Mouse (Mus musculus) 3T3-L1 (cell line): Measurements from ENCODE around the gene Hip1.
"Not testable (repeated sequence)": the region's sequence is repeated elsewhere in the genome, so short reads cannot be mapped to it uniquely, and the experiment has no call there.

Source experiments
- DNase-seq: peaks from one replicate; pipeline ENCODE4 v3.0.0-alpha.2; 2015; ENCODE audit warnings: low read depth, low spot score

Hip1 gene

DNA sequence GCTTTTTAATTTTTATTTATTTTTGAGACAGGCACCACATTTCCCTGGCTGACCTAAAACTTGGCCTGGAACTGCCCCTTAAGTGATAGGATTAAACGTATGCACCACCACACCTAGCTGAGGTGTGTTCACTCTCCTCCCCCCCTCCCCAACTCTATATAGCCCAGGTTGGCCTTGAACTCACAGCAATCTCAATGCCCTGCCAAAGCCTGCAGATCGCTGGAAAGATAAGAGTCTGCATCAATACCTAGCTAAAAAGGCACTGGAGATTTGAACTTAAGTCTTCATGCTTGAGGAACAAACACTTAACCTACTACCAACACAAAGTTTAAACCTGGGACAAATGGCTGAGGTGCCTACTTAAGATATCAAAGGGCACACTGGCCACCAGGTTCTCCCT lies 52.8 kb downstream of the Hip1 start:
- DNase-seq, result no peak

DNA sequence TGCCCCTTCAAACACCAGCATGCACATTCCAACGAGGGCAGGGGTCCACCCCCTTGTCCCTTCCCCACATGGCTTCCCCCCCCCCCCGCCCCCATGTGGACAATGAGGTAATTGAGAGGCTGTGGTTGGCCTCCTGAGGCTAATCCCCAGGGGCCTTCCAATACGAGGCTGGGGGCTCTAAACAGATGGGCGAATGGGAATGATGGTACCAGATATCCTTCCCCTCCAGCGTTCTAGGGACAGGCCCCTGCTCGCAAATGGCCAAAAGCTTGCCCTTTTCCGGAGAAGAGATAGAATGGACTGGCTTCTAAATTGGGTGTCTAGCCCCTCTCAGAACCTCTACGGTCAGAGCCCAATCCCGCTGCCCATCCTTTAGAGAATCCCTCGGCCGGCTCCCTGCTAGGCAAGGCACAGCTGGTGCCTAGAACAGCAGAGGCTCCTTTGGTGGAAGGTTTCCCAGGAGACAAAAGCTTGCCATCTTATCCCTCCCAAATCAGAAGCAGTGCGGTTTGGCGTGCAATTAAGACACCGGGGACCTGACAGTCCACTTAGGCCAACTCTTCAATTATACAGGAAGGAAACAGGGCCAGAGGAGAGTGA lies 55.1 kb downstream of the Hip1 start:
- DNase-seq, result no peak

DNA sequence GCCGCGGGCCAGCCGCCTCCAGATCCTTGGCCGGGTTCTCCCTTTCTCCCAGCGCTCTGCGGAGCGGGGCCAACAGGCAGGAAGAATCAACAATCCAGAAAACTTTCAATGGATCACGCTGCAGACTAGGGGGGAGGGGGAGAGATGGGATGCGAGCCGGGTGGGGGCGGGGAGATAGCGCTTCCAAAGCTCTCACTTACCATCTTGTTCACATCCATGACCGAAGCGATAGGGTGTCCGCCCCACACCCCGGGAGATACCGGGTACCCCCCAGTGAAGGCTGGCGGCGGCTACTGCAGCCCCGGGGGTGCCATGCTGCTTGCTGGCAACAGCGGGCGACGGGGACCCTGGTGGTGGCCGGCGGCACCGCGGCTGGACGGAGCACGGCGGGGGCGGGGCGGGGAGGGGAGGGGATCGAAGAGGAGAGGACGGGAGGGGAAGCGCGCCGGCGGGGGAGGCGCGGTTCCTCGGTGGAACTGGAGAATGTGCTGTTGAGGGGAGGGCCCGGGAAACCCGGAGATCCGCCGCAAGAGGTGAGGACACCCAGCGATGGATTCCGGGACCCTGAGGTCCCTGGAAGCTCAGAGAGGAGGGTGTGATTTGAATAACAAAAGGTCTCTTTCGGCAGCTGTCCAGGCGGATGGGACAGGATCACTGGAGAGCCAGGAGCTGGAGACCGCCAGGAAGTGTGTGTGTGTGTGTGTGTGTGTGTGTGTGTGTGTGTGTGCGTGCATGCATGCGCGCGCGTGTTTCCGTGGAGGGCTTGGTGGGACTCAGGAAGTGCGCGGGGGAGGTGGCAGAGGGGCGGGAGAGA lies 55.8 kb downstream of the Hip1 start:
- peak; percentile 65 for DNase-seq

DNA sequence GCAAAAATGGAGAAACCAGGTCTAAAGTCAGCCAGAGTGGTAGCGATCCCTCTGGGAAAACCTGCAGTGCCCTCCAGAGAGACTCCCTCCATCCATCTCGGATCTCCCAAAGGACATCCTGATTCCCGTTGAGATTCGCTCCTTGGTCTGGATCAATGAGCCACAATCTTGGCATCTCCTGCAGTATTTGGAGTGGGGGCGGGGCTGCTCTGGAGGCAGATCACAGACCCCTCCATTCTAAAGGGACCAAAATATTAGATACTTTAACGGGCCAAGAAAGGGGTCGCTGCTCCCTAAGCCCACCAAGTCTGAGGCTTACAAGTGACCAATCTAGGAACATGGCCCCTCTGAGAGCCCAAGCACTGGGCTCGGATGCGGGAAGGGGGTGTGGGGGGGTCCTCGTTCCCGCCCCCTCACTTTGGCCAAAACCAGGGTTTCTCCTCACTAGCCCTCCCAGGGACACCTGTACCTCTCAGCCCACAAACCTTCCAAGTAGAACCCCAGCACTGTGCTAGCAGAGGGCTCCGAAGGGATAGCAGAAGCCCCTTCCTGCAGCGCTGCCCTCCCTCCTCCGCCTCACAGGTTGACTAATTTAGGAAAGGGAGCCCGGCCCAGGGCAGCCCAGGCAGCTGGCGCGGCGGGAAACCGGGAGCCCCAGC lies 56.6 kb downstream of the Hip1 start:
- DNase-seq, result no peak

DNA sequence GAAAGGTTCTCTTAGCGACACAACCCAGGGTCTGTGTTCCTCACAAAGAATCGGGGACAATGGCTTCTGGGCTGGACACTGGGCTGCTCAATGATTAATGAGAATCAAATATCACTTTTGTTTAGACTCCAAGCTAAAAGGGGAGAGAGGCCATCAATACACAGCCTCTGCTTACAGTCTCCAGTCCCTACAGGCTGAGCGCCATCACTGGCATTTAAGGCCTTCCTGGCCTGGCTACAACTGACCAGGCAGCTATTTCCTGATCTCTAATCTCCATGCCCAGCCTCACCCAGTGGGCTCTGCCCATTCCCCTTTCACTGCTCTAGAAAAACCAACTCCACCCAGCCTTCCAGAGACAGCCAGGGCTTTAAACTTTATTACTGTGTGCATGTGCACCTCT lies 59.6 kb downstream of the Hip1 start:
- no peak for DNase-seq

DNA sequence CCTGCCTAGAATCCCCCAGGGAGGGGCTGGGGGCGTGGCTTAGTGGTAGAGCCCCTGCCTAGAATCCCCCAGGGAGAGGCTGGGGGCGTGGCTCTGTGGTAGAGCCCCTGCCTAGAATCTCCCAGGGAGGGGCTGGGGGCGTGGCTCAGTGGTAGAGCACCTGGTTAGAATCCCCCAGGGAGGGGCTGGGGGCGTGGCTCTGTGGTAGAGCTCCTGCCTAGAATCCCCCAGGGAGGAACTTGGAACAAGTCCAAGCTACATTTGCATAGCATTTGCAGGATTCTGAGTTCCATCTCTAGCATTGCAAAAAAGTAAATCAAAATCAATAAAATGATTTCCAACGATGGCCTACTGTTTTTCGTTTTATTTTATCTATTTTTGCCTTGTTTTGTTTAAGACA lies 61.1 kb downstream of the Hip1 start:
- peak; percentile 15 for DNase-seq

DNA sequence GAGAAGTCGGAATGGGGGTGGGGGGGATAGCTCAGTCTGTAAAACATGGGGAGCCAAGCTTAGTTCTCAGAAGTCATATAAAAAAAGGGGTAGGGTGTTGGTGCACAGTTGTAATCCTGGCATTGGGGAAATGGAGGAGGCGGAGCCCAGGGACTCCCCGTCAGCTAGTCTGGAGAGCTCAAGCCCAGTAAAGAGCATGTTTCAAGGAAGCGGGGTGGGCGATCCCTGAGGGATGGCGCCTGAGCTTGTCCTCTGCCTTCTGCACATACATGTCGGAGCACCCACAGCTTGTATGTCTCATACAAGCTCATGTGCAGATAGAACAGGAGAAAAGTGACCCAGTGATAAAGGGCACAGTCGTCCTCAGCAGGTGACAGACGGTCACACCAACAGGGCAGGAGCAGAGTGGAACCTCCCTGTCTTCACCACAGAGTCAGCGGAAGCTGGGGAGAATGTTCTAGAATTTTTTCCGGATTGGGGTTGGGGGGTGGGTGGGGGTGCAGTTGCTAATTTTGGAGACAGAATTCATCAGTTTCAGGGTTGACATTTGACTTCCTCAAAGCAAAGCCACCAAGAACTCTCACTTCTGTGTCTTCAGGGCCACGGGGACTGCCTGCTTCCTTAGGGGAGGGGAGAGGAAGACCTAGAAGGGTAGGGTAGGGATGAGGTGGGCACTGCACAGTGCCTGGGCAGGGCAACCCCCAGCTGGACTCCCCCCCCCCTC lies 65.9 kb downstream of the Hip1 start:
- DNase-seq, result no peak

DNA sequence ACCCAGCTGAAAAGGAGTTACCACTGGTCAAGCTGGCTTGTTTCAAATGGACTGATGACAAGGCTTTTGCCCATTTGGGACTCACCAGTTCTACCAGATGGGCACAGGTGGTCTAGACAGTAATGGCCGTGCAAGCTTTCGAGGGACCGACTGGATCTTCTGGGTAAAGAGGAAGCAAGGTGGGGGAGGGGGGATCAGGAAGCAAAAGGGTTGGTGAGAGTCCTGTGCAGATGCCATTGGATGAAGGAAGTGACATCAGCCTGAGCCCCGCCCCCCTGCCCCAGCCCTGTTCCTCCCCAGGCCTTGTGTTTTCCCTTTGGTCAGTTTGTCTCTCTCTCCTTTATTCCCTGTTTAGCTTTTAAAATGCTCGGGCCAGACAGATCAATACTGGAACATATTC lies 68.7 kb downstream of the Hip1 start:
- DNase-seq, result no peak

DNA sequence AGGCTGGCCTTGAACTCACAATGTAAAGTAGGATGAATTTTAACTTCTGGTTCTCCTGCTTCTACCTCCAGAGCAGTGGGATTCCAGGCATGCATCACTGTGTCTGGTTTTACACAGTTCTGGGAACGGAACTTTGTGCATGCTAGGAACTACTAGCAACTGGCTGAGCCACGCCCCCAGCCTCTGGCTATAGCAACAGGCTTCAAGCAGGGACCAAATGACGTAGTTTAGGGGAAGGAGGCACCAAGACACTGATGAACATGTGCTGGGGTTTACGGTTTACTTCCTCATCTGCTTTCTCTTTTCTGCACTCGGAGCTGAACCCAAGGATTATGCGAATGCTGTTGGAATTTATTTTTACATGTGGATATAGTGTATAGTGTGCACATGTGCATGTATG lies 72.5 kb downstream of the Hip1 start:
- no peak for DNase-seq

DNA sequence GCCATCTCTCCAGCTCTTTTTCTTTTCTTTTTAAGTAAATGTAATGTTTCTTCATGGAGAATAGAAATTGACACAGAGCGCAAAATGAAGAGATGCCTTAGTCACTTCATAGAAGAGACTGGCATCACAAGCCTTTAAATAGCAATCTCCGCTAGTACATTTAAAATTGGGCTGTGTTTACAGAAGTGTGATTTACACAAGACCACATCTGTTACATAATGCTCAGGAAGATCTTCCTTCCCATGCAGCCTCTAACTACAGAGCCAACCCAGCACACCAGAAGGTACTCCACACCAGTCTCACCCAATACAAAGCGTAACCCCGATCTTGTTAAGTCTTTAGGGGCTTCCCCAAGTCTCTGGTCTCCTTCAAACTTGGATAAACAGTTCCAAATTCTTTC lies 73.2 kb downstream of the Hip1 start:
- no peak for DNase-seq

DNA sequence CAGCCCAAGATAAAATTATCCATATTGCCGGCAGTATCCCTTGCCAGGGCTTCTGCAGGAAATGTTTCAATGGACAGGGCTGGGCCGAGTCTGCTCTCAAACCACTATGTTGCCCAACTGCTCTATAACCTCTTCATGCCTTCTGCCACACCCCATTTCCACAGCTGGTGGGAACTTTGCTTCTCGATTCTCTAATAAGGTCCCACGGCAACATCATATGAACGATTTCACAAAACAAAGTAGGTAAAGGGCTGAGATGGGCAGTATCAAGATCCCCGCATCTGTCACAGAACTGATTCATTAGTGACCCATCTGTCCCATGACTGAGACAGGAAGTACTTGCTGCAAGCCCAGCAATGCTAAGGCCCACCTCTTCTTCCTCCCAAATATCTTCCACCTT lies 76.6 kb downstream of the Hip1 start:
- no peak for DNase-seq

DNA sequence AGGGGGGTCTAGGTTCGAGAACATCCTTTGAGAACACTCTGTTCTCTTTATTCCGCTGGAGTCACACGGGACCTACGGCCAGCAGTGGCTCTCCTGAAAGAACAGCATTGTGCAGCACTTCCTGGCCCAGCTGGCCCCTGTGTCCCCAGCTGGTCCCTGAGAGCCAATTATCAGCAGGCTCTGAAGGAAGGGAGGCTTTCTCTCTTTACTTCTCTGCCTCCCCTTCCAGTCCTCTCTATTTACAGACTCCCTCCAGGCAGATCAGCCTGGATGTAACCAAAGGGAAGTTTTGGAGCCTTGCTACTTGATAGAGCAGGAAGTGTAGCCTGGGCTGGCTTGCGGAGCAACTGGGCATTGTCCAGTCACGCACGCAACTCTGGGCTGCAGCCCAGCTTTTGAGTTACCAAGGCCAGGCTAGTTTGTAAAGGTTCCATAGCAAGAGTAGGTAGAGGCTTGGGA lies 79.1 kb downstream of the Hip1 start:
- no peak for DNase-seq

DNA sequence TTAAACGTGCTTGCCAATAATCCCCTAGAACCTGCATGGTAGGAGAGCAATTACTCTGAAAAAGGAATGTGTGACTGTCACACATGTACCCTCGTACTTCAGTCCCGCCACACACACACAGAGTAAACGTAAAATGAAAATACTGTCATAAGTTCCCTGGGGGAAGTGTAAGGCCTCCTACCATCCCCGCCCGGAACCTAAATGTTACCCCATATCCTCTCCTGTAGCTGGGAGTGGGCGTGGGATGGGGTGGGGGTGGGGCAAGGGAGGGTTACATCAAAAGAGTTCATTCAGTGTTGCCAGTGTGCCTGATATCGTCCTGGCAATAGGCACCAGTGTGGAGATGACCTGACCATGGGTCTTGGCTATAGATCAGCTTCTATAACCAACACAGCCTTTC lies 81.5 kb downstream of the Hip1 start:
- DNase-seq, result no peak

DNA sequence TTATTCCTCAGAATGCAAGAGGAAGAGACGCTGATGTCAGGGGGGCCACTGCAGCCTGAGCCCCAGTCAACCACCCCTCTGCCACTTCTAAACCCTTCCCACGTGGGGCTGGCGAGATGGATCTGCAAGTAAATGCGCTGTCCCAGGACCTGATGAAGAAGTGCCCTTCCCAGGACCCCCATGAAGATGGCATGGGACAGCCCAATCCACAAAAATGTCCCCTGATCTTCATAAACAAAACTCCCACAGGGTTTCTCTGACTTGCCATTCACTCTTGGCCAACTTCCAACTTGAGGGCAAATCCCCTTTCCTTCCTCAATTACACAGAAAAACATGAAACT lies 84.1 kb downstream of the Hip1 start:
- no peak for DNase-seq

DNA sequence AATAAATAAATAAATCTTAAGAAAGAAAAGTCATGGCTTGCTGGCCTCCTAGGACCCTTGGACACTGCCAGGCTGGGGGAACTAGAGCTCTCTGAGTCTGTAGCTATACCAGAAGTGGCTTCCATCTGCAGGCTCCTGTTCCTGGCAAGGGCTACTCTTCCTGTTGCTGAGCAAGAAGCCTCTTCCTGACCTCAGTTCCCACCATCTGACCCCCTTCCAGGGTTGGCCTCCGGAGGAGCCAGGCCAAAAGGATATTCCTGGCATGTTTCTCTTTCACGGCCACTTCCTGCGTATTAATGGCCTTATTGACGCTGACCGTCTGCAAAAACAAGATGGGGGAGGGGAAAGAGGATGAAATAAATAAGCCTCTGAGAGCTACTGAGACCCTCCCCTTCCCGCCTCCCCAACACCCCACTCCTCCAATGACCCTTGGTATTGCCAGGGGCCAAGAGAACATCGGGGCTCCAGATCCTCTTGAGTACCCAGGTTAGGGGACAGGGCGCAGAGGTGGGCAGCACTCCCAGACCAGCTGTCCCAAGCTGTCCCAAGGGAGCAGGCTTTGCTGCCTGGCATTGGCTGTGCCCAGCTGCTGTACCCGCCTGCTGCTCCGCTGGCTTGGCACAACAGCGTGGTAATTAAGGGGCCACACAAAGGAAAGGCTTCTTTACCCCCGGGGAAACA lies 84.6 kb downstream of the Hip1 start:
- no peak for DNase-seq

DNA sequence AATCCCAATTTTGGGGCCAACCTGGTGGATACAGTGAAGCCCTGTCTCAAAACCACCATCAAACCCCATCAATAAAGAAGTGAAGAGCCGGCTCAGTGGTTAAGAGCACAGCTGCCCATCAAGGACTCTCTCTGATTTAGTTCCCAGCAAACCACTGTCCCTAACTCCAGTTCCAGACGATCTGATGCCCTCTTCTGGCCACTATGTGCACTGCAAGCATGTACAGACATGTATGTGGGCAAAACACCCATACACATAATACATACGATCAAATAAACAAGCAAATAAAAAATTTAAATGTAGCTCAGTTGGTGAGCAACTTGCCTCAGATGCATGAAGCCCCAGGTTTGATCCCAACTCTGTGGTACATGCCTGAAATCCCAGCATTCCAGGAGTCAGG lies 85.4 kb downstream of the Hip1 start:
- DNase-seq, result peak; percentile 42

DNA sequence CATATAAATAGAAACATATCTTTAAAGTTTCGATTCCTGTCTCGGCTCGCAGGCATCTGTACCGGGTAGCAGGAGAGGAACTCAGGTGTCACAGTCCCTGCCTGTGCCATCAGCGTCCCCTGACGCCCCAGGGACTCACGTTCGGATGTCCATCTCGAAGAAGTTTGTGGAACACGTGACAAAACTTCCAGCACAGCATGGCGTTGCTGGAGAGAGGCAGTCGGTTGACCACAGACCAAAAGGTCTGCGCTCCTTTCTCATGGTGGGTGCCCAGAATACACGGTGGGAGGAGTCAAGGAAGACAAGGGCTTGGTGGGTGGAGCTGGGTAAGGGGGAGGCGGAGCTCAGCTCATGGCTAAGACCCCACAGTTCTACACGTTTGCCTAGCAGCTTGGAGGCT lies 87.0 kb downstream of the Hip1 start:
- DNase-seq, result no peak

DNA sequence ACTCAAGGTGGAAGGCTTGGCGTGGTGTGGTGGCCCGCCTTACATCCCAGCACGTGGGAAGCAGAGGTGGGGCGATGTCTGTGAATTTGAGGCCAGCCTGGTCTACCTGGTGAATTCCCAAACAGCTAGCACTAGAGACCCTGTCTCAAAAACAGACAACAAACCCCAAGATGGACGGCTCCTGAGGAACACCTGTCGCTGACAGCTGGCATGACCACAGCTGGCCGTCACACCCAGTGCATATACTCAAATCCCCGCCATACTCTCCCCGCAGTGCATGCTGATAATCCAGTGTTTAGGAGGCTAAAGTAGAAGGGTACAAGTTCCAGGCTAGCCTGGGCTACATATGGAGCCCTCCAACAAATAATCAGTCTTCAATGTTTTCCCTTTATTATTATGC lies 88.4 kb downstream of the Hip1 start:
- DNase-seq, result no peak

DNA sequence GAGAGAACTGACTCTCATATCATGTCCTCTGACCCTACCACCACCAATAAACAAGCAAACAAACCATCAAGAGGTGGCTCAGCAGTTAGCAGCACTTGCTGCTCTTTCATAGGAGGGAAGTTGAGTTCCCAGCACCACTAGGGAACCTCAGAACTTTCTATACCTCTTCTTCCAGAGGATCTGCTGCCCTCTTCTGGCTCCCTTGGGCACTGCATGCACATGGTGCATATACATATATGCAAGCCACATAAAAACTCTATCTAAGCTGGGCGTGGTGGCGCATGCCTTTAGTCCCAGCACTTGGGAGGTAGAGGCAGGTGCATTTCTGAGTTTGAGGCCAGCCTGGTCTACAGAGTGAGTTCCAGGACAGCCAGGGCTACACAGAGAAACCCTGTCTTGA lies 90.7 kb downstream of the Hip1 start:
- DNase-seq, result peak; percentile 11

DNA sequence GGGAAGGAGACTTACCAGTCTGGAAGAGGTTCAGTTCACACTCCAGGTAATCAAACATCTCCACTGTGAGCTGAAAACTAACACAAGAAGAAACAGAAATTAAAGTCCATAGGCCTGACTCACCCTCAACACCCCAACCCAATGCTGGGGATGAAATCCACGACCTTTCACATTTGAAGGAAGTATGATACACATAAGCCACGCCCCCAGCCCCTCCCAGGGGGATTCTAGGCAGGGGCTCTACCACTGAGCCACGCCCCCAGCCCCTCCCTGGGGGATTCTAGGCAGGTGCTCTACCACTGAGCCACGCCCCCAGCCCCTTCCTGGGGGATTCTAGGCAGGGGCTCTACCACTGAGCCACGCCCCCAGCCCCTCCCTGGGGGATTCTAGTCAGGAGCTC lies 93.4 kb downstream of the Hip1 start:
- DNase-seq, result not testable (repeated sequence)

DNA sequence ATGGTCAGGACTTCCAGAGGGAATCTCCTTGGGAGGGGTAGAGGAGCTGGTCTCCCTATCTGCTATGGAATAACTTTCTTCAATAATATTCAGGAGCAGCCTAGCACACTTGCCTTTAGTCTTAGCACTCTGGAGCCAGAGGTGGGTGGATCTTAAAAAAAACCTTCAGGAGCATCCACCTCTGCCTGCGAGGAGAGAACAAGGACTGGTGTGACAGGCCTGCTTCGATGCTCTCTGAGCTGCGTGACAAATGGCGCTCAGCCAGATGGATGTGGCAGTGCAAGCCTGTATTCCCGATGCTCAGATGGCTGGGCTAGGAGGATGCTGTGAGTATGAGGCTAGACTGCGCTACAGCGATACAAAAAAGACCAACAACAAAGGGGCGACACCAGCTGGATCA lies 93.8 kb downstream of the Hip1 start:
- no peak for DNase-seq

DNA sequence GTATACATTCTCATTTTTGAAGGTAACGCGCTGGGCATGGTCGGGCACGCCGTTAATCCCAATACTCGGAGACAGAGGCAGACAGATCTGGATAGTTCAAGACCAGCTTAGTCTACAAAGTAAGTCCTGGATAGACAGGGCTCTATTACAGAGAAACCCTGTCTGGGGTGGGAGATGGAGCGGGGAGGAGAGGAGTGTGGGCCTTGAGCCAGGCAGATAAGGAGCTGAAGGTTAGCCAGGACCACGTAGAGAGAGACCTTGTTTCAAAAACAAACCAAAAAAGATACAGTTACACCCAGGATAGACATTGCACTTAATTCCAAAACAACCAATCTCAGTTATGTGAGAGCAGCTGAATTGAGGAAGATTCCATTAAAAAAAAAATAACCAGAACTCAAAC lies 99.2 kb downstream of the Hip1 start:
- no peak for DNase-seq
